Comparison of ENCODE assay signal across 15 mouse cellular contexts in genomic region chr1:140267288-140267687, GRCm38 (mm10). TPM values are rescaled to one million over a fixed set of nuclear protein-coding genes. Genes with fewer than 3 reads are reported as not detected.
"Had no signal": no experiment of that assay in that cellular context is flagged by ENCODE, and none has a peak within 500 bp of the region (broad histone marks: within the 10 kb centered on the region; RNA-seq: fewer than 3 reads in every experiment).

No protein-coding gene starts in this region.

- H3K4me2 ChIP-seq: neural tube, embryonic 15.5 days had no signal

- H3K9ac ChIP-seq: liver, embryonic 14.5 days; neural tube, embryonic 15.5 days had no signal

- H3K27me3 ChIP-seq: neural tube, embryonic 15.5 days had no signal

- DNase-seq: kidney, adult 9 months; kidney, postnatal 14 days; lung, adult 2 months; lung, postnatal 36 days; midbrain, embryonic 14.5 days; right cerebral cortex, adult 18-20 months; right cerebral cortex, postnatal 25 days; thymus, postnatal 36 days had no signal

- ATAC-seq: lung, postnatal 0 days had no signal

- H3K9me3 ChIP-seq: limb, embryonic 10.5 days; neural tube, embryonic 15.5 days had no signal

- H3K4me1 ChIP-seq: limb, embryonic 10.5 days; neural tube, embryonic 15.5 days had no signal

- H3K36me3 ChIP-seq: limb, embryonic 10.5 days; neural tube, embryonic 15.5 days had no signal

- H3K4me3 ChIP-seq: left cerebral cortex, adult 2 months; limb, embryonic 10.5 days; myocyte; neural tube, embryonic 15.5 days had no signal

- H3K27ac ChIP-seq: left cerebral cortex, adult 2 months; limb, embryonic 10.5 days; liver, embryonic 14.5 days; neural tube, embryonic 15.5 days had no signal

RNA-seq across cellular contexts. Expression of gene Kcnt2, which starts 21.3 kb away (rescaled TPM):
- polyA plus RNA-seq: lung, postnatal 0 days; small intestine, adult 2 months had no signal
